Mouse (Mus musculus) hindlimb bud, embryonic 11.5 days (tissue): ENCODE results near the gene Oas1d.
"Not testable (repeated sequence)": the region's sequence is repeated elsewhere in the genome, so short reads cannot be mapped to it uniquely, and the experiment has no call there.

Experiments
- DNase-seq: peaks from one replicate; pipeline ENCODE4 v3.0.0-alpha.2; 2012; ENCODE audit warnings: low read depth, low spot score; ENCODE audit errors: extremely low spot score

The Oas1d gene

DNA sequence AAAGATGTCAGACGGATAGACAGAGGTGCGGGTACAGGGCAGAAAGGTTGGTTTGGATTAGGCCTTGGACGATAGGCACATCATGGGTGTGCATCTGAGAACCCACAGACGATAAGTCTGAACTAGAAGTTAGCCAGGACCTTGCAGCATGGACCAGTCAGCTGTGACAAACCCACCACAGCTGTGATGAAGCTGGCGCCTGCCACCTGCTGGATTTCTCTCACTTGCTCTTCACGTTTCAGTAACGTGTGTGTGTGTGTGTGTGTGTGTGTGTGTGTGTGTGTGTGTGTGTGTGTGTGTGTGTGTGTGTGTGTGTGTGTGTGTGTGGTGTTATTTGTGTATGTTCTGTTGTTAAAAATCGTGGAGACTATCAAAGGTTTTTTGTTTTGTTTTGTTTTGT, at the start of gene Oas1d:
TSS of gene Oas1d (plus strand) at position 333 of the 400 bp plus-strand sequence.
- not testable (repeated sequence) for DNase-seq

- no peak for DNase-seq
Measured at GRCm38 (mm10) chr5:120865336-120865860, 48.9 kb upstream of the Oas1d start.

- no peak for DNase-seq
Measured at GRCm38 (mm10) chr5:120869436-120870015, 44.8 kb upstream of the Oas1d start.

- DNase-seq: no peak
Measured at GRCm38 (mm10) chr5:120870081-120870480, 44.3 kb upstream of the Oas1d start.

- no peak for DNase-seq
Measured at GRCm38 (mm10) chr5:120870782-120871181, 43.6 kb upstream of the Oas1d start.

DNA sequence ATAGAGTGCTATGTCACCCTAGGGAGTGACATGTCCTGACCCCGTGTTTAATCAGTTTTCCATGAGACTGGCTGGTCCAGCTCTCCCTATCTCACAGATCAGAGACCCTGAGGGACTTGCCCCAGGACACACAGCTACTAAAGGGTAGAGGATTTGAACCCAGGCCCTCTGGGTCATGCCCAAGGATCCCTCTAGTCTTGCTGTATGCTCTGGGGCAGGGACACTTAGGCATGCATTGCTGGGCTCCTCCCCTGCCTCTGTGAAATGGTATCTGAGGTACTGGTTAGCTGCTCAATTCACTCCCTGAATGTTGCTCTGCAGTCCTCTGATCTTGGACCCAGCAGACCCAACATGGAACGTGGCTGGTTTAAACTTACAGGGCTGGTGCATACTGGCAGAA, 42.9 kb upstream of the Oas1d start:
- DNase-seq: no peak

GRCm38 (mm10) chr5:120876839-120877238, 37.5 kb upstream of the Oas1d start:
- not testable (repeated sequence) for DNase-seq

DNA sequence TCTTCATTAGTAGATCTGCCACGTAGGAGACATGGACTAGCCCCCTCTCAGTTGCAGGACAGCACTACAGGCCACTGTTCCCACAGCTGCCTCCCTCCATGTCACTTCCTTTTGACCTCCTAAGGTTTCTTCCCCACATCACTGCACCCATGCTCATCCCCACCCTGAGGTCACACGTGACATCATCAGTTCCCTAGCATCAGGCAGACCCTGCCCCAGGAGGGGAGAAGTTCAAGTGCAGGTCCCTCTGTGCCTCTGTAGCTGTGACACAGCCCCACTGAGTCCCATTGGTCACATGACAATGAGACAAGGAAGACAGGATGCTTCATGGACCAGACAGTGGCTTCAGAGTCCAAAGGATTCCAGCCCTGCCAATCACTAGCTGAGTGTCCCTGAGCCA, 36.9 kb upstream of the Oas1d start:
- DNase-seq: not testable (repeated sequence)

- DNase-seq: not testable (repeated sequence)
Measured at GRCm38 (mm10) chr5:120878803-120879202, 35.5 kb upstream of the Oas1d start.

GRCm38 (mm10) chr5:120881681-120882080, 32.7 kb upstream of the Oas1d start:
- not testable (repeated sequence) for DNase-seq

GRCm38 (mm10) chr5:120887413-120887812, 26.9 kb upstream of the Oas1d start, which contains the start of gene Oas1g:
Gene Oas1g, minus strand, starts transcription at chr5:120887613.
- not testable (repeated sequence) for DNase-seq

GRCm38 (mm10) chr5:120887831-120888230, 26.5 kb upstream of the Oas1d start:
- DNase-seq: no peak

GRCm38 (mm10) chr5:120888294-120888815, 26.0 kb upstream of the Oas1d start:
- DNase-seq: not testable (repeated sequence)

- no peak for DNase-seq
Measured at GRCm38 (mm10) chr5:120890026-120890425, 24.3 kb upstream of the Oas1d start.

GRCm38 (mm10) chr5:120890991-120891390, 23.3 kb upstream of the Oas1d start:
- no peak for DNase-seq

- DNase-seq: not testable (repeated sequence)
Measured at GRCm38 (mm10) chr5:120891566-120892242, 22.6 kb upstream of the Oas1d start.

- no peak for DNase-seq
Measured at GRCm38 (mm10) chr5:120892243-120892660, 22.1 kb upstream of the Oas1d start.

DNA sequence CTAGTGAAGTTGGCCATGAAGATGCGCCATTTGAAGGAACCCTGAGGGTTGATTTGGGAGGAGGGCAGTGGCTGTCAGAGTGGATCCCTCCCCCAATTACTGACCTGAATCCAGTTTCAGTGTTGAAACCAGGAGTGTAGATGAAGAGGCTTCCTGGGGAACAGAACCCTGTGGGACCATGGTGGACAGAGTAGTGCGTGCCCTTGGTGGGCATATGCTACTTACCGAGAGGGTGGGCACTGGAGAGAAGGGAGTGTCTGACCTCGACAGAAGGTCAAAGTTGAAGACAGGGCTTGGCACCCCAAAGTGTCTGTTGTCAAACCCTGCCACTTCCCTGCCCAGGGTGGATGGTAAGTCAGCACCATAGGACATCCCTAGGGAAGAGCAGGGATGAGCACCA, 20.5 kb upstream of the Oas1d start:
- DNase-seq: not testable (repeated sequence)

DNA sequence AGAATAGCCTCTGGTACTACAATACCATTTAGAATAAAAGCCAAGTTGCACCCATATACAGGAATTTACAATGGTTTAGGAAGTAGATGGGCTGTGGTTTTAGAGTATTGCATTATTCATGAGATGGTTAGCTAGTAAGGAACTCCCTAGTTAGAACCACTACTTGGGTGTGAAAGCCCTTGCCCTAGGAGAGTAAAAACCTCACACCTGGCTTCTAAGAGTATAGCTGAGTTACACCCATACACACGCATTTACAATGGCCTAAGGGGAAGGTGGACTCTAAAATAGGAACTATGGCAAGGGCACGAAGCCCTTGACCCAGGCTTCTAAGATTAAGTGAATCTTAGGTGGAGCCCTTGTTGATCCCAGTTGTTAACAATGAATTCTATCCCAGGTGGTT, 19.6 kb upstream of the Oas1d start:
- not testable (repeated sequence) for DNase-seq

GRCm38 (mm10) chr5:120895231-120895900, 19.0 kb upstream of the Oas1d start:
- no peak for DNase-seq

DNA sequence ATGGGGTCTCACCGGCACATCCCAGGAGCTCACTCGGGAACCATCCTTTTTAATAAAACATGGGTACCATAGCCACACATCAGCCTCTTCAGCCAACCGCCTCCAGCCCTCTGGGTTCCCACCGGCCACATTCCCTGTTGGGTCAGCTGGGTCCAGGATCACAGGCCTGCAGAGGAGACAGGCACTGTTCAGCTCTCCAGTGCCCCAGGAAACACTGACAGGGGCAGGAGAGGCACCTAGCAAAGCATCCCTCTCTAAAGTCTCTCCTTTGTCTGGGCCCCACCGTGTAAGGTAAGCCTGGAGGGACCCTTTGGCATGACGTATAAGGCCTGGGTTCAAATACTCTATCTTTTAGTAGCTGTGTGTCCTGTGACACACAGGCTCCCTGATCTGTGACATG, 16.0 kb upstream of the Oas1d start:
- no peak for DNase-seq
